Mouse (Mus musculus): ENCODE results near the gene Stard8.

DNA sequence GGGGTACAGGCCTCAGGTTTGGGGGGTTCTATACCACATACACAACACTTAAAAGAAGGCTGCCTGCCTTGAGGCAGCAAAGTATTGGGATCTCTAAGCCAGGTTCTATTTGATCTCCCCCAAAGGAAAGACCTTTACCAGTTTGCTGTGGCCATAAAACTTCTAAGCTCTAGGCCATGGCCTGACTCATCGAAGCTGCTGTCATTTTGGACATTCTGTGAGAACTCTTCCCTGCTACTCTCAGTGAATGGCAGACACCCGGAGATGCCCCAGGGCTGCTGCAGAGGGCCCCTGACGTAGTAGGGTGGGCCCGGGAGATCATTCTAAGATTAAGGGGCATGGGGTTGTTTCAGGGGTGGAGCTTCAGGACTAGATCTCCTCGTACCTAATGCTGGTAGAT, 72.1 kb downstream of the Stard8 start:
- TF ChIP-seq HCFC1 (IDR thresholded peaks at IDR 0.05; ENCODE audit: borderline replicate concordance, insufficient read depth, low read length) (no peak), ZC3H11A (IDR thresholded peaks at IDR 0.05; ENCODE audit: borderline replicate concordance, low read depth, low read length) (no peak), CHD2 (IDR thresholded peaks at IDR 0.05; ENCODE audit: low read depth, low read length) (no peak), MAFK (IDR thresholded peaks at IDR 0.05; ENCODE audit: insufficient read depth, low read depth, low read length) (no peak), ZNF384 (IDR thresholded peaks at IDR 0.05; ENCODE audit: low read depth, low read length) (no peak)

Measured in ES-E14 (cell line).